Mouse (Mus musculus) heart, postnatal 14 days (tissue): Measurements from ENCODE around the gene Usp13. TPM values are rescaled to one million over a fixed set of nuclear protein-coding genes. Genes with fewer than 3 reads are reported as not detected.

ENCODE experiments used
- DNase-seq, 2 experiments: peaks; one replicate each; pipeline ENCODE4 v3.0.0; 2021 to 2022
- intact Hi-C: fragments of 180-260 bp; cut with DNase I; formaldehyde crosslinking; loops from one replicate; pipeline ENCODE4 v1.15.1; 2025
- total RNA-seq, 2 experiments: library from RNA; stranded (reverse); gene quantifications; 2 replicates each; pipeline ENCODE4 v1.2.3; 2021

The Usp13 gene
- total RNA-seq, 2 experiments from 2014 or later, result 175 to 180 TPM

GRCm38 (mm10) chr3:32908400-32908799, 91.1 kb downstream of the Usp13 start:
- DNase-seq, result peak in 1 of 2 experiments; percentile 15
- intact Hi-C loops, result no loop called here

- DNase-seq, result no peak
These were observed 92.8 kb downstream of the Usp13 start for GRCm38 (mm10) chr3:32910071-32910551.

DNA sequence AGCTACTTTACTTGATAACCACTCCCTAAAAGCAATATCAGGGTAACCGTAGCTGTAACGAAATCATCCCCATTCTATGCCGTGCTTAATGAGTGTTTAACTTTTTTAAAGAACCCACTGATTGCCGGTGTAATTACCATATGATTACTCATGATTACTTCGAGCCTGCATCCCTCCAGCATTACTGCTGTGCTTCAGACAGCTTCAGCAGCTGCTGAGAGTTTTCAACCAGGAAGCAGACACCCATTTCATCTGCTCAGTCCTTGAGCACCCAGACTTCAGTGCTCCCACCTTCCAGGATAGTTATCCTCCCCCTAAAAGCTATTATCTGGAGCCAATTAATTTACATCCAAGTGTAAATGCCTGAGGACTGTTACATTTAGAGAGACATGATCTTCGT, 106.8 kb downstream of the Usp13 start:
- intact Hi-C loops, result no loop called here
- no peak for DNase-seq

More at GRCm38 (mm10) chr3:32910071-32910551, 92.8 kb downstream of the Usp13 start:
- intact Hi-C loops, result no loop called here

GRCm38 (mm10) chr3:32939802-32940501, 122.6 kb downstream of the Usp13 start:
- intact Hi-C loops, result no loop called here
- no peak for DNase-seq

DNA sequence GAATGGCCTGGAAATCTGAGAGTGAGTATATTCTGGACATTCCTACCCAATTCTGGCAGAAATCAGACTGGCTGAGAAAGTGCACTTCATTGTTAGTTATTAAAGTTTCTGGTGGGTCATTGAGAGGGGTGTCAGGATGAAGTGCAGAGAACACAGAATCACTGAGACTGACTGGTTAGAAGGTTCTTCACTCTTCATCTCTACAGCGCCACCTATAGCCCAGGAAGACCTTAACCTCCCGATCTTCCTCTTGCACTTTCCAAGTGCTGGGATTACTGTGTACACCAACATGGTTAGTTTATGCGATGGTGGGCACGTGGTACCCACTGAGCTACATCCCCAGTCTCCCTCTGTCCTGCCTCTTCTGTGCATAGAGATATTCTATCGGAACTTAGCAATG, 130.1 kb downstream of the Usp13 start:
- DNase-seq, result no peak
- intact Hi-C loops, result no loop called here

DNA sequence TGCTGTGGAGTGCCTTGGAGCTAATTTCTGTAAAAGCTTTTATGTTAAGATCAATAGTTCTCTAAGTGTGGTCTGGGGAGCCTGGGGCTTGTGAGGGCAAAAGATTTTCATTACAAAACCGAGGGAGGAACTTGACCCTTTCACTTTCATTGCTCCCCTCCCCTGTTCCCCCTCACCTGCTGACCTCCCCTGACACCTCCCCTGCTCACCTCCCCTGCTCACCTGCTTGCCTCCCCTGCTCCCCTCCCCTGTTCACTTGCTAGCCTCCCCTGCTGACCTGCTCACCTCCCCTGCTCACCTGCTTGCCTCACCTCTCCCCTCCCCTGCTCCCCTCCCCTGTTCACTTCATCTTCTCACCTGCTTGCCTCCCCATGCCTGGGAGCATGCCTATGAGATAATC, 134.0 kb downstream of the Usp13 start:
- no peak for DNase-seq
- intact Hi-C loops, result no loop called here

GRCm38 (mm10) chr3:32961494-32961893, 144.1 kb downstream of the Usp13 start:
- intact Hi-C loops, result no loop called here
- no peak for DNase-seq

- peak in 1 of 2 experiments; percentile 6 for DNase-seq
- intact Hi-C loops, result no loop called here
These were observed 148.2 kb downstream of the Usp13 start for GRCm38 (mm10) chr3:32965528-32965927.

DNA sequence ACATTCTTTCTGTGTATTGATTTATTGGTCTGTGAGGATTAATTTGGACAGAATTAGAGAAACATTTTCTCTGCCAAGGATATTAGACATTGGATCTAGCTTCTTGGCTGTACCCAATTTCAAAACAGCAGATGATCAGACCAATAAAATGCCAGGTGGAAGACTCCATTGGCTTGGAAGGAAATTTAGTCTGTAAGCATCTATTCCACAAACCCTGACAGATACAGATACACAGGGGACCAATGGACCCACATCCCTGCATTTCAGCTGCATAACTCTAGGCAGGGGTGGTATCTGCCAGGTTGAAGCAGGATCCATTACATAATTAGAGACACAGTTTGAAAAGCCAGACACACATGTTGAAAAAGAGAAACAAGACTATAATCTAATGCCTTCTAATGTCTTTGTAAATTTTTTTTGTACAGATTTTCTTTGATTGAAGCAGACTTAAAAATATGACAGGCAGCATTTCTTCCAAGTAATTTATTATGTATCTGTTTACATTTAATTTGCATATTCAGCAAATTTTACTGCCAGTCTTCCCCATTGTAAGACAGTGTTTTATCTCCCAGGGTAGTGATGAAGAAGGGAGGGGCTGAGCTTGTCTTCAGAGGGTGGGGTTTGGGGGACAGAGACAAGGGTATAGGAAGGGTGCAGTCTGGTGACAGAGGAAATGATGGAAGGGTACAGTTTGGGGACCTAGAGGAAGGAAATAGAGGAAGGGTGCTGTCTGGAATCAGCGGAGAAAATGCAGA, 151.5 kb downstream of the Usp13 start:
- intact Hi-C loops, result no loop called here
- no peak for DNase-seq

GRCm38 (mm10) chr3:32970257-32970656, 152.9 kb downstream of the Usp13 start:
- intact Hi-C loops, result no loop called here
- DNase-seq, result no peak

DNA sequence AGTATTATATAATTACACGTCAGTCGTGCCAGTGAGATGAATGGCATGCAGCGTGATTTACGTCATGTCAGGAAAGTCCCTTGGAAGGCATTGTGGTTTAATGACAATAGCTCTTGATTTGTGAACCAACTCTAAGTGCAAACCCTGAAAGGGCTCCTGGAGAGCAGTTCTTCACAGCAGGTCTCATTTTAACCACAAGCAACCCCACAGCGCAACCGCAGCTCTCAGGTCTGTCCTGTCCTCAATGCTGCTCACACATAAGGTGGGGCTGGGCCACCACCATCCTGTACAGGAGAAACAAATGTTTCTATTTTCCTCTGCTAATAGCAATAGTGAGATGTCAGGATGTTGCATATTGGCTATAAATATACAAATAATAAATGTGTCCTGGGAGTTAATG, 161.9 kb downstream of the Usp13 start:
- intact Hi-C loops, result no loop called here
- DNase-seq, result no peak

DNA sequence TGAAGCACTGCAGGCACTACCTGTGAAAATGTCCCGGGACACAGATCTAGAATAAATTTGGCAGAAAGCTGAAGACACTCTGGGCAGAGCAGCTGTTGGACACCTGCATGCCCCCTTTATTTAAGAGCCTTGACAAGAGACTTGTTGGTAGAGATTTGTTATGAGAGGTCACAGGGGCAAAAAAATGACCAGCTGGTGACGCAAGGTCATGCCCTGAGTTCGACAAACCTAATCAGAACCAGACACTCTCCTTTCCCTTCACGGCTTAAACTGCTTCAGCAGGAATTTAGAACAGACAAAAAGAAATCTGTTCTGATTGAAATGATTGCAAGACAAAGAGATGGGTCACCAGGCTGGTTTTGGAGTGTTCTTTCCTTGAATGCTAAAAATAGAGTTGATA, 162.6 kb downstream of the Usp13 start:
- no peak for DNase-seq
- intact Hi-C loops, result no loop called here

DNA sequence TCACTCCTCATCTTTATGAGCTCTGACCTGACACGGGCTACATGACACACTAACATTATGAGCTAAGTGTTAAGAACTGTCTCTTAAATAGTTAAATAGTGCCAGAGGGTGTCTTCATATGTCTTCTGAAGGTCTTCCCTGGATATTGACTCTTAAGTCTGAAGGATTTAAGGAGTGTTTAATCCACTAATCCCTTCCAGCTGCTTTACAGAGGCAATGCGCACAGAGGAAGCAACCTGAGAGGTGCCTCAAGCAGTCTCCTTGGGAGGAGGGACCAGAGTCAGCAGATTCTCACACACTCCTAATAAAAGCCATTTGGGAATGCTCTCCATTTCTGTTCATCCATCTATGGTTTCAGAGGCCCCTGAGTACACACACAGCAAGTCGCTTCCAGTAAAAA, 167.8 kb downstream of the Usp13 start:
- intact Hi-C loops, result no loop called here
- DNase-seq, result no peak

Other genes with a start within 250 kb of the Usp13 start
- 10 to 100 TPM; 26.2 to 26.4 TPM for gene Gnb4, start 201.0 kb upstream of the Usp13 start, total RNA-seq
- gene Actl6a, start 111.2 kb upstream of the Usp13 start, total RNA-seq, result 10 to 100 TPM; 21.2 to 24.9 TPM
- gene Ndufb5, start 80.6 kb upstream of the Usp13 start, total RNA-seq, result 100 to 1,000 TPM; 768 to 787 TPM
- 10 to 100 TPM; 33.3 to 41.9 TPM for gene Mrpl47, start 79.9 kb upstream of the Usp13 start, total RNA-seq